In genomic region chr13:40022609-40023008, GRCm38 (mm10) we compare ENCODE assay signal across 32 mouse cellular contexts.
"Had no signal": no experiment of that assay in that cellular context is flagged by ENCODE, and none has a peak within 500 bp of the region (broad histone marks: within the 10 kb centered on the region; RNA-seq: fewer than 3 reads in every experiment).

No protein-coding gene starts in this region.

- H3K4me3 ChIP-seq: heart, embryonic 12.5 days; heart, embryonic 13.5 days; heart, embryonic 15.5 days; hindbrain, embryonic 10.5 days; hindbrain, embryonic 12.5 days; hindbrain, embryonic 13.5 days; hindbrain, embryonic 15.5 days; intestine, embryonic 15.5 days; kidney, embryonic 15.5 days; layer of hippocampus, adult 2 months; left cerebral cortex, adult 2 months had no signal

- H3K4me1 ChIP-seq: heart, embryonic 12.5 days; heart, embryonic 13.5 days; heart, embryonic 15.5 days; hindbrain, embryonic 10.5 days; hindbrain, embryonic 12.5 days; hindbrain, embryonic 13.5 days; hindbrain, embryonic 15.5 days; intestine, embryonic 15.5 days; kidney, embryonic 15.5 days had no signal

- DNase-seq: heart, postnatal 10 days; heart, postnatal 14 days; heart, postnatal 36 days; heart, postnatal 4 days; kidney, adult 11 months; kidney, adult 18-20 months; kidney, adult 2 months; kidney, adult 8-10 months; kidney, adult 9 months; kidney, postnatal 10 days; kidney, postnatal 14 days; kidney, postnatal 25 days; kidney, postnatal 36 days; kidney, postnatal 4 days; layer of hippocampus, adult 9-11 months; layer of hippocampus, postnatal 36 days had no signal

- ATAC-seq: hindbrain, embryonic 16.5 days; hindbrain, postnatal 0 days; inflammation-experienced regulatory T-cells, adult 6 months; intestine, embryonic 15.5 days; intestine, embryonic 16.5 days; intestine, postnatal 0 days had no signal
